Comparison of ENCODE assay signal across 22 mouse cellular contexts in genomic region chr7:101695483-101695882, GRCm38 (mm10). TPM values are rescaled to one million over a fixed set of nuclear protein-coding genes. Genes with fewer than 3 reads are reported as not detected.
A peak's percentile ranks its signal among the peaks of the same experiment; 100 is the strongest.
DNase-seq lines count a peak whose midpoint lies in the region; ATAC-seq lines count a peak whose summit lies in the region.
"Had no signal": no experiment of that assay in that cellular context is flagged by ENCODE, and none has a peak within 500 bp of the region (broad histone marks: within the 10 kb centered on the region; RNA-seq: fewer than 3 reads in every experiment).

No protein-coding gene starts in this region.

- H3K9ac ChIP-seq in midbrain, embryonic 15.5 days: no peak overlapping the region
- H3K9ac ChIP-seq: embryonic facial prominence, embryonic 15.5 days; heart, embryonic 12.5 days; kidney, embryonic 15.5 days; limb, embryonic 15.5 days; liver, embryonic 14.5 days had no signal

- peak; percentile 52; the same call in 1 of the 2 replicates for ATAC-seq in cerebellum, adult (ENCODE audit: insufficient number of reproducible peaks, low FRiP score, low TSS enrichment)
- no peak for ATAC-seq in midbrain, embryonic 15.5 days (replicated peaks)
- ATAC-seq: forebrain, embryonic 14.5 days; intestine, postnatal 0 days; midbrain, embryonic 16.5 days had no signal

- 63% methylated on average over 5 of the region's 5 CpGs for WGBS in midbrain, embryonic 15.5 days

- H3K27me3 ChIP-seq in midbrain, embryonic 15.5 days (replicated peaks): no peaks in the 10 kb centered on the region
- H3K27me3 ChIP-seq: embryonic facial prominence, embryonic 15.5 days; heart, embryonic 12.5 days; kidney, embryonic 15.5 days; limb, embryonic 15.5 days had no signal

- H3K36me3 ChIP-seq in midbrain, embryonic 15.5 days (replicated peaks): no peaks in the 10 kb centered on the region
- H3K36me3 ChIP-seq: embryonic facial prominence, embryonic 15.5 days; heart, embryonic 12.5 days; hindbrain, embryonic 10.5 days; kidney, embryonic 15.5 days had no signal

- H3K4me3 ChIP-seq in midbrain, embryonic 15.5 days: no peak overlapping the region
- H3K4me3 ChIP-seq: embryonic facial prominence, embryonic 15.5 days; heart, embryonic 12.5 days; hindbrain, embryonic 10.5 days; kidney, embryonic 15.5 days; limb, embryonic 15.5 days had no signal

- no peak for DNase-seq in cerebellum, postnatal 4 days (ENCODE audit: low spot score in 2 of 2)
- peak; percentile 47 for DNase-seq in lung, postnatal 36 days
- DNase-seq in lung, postnatal 14 days: no peak
- DNase-seq in cerebellum, postnatal 10 days: peak; percentile 34 to 46
- no peak for DNase-seq in kidney, adult 18-20 months
- DNase-seq: adrenal gland, postnatal 14 days; gastrocnemius, postnatal 10 days; heart, postnatal 10 days; kidney, postnatal 4 days; layer of hippocampus, adult 9-11 months; left cerebral cortex, postnatal 4 days had no signal

- no peaks in the 10 kb centered on the region for H3K9me3 ChIP-seq in midbrain, embryonic 15.5 days
- H3K9me3 ChIP-seq: embryonic facial prominence, embryonic 15.5 days; heart, embryonic 12.5 days; hindbrain, embryonic 10.5 days; kidney, embryonic 15.5 days; limb, embryonic 15.5 days had no signal

- no peak overlapping the region for H3K4me2 ChIP-seq in midbrain, embryonic 15.5 days
- H3K4me2 ChIP-seq: embryonic facial prominence, embryonic 15.5 days; heart, embryonic 12.5 days; kidney, embryonic 15.5 days; limb, embryonic 15.5 days had no signal

- peaks cover 8% of the 10 kb centered on the region; the same call in 1 of the 2 replicates for H3K4me1 ChIP-seq in midbrain, embryonic 15.5 days
- H3K4me1 ChIP-seq: embryonic facial prominence, embryonic 15.5 days had no signal

- no peak overlapping the region for H3K27ac ChIP-seq in midbrain, embryonic 15.5 days
- H3K27ac ChIP-seq: embryonic facial prominence, embryonic 15.5 days; hindbrain, embryonic 10.5 days; kidney, embryonic 15.5 days; limb, embryonic 15.5 days; liver, embryonic 14.5 days had no signal

RNA-seq across cellular contexts. Expression of gene Clpb, which starts 32.0 kb away (rescaled TPM):
- 40.6 and 50.1 TPM in 2 replicates for polyA plus RNA-seq in midbrain, embryonic 15.5 days (2015; fragmentation: Nextera tagmentation; extraction: Ambion mirVana)

Comparison
In these comparisons a context has a peak if more than half of its experiments do, and no peak if none do; other contexts are left out.
1. DNase-seq: peak in lung, postnatal 36 days (single experiment) and cerebellum, postnatal 10 days (2 of 2); none in cerebellum, postnatal 4 days (0 of 2), lung, postnatal 14 days (single experiment) and kidney, adult 18-20 months (single experiment).